Mouse (Mus musculus): ENCODE data around the gene Gapdhs.

GRCm38 (mm10) chr7:30728739-30729395 lies 14.6 kb downstream of the Gapdhs start:
- TF ChIP-seq CTCF (IDR thresholded peaks at IDR 0.05; ENCODE audit: extremely low read depth, insufficient read depth, low read length) (peak; percentile 2; the same call in 1 of the 2 replicates), POLR2A (IDR thresholded peaks at IDR 0.05; ENCODE audit: extremely low read depth, insufficient read depth, low read length) (no peak)

All from cortical plate, adult 2 months (tissue).